Mouse (Mus musculus): ENCODE data around the gene Zfp385c.
"Not testable (repeated sequence)": the region's sequence is repeated elsewhere in the genome, so short reads cannot be mapped to it uniquely, and the experiment has no call there.

Zfp385c gene

DNA sequence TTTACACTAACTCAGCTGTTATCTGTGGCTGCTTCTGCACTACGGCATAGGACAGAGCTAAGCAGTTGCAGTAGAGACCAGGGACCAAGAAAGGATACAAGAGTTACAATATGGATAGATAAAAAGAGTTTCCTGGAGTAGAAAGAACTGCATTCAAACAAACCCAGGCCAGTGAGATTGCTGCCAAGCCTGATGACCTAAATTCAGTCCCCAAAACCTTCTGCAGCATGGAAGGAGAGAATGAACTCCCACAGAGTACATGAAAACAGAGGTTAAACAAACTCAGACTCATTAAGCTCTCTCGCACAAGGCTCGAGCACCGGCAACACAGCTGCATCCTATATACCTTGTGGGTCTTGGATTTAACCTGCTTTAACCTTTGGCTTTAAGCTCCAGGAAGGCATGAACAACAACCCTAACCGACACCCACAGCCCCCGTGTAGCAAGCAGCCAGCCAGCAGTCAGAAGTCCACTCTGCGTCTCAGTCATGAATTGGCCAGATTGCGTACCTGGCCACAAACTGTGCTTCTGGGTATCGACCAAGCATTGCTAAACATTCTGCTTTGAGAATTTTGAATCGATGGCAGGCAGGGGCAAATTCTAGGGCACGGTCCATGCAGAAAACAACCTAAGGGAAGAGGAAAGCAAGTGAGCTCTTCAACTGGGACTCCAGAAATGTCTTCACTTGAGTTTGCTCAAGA is 99.8 kb downstream of the Zfp385c start:
- no peak for DNase-seq

DNA sequence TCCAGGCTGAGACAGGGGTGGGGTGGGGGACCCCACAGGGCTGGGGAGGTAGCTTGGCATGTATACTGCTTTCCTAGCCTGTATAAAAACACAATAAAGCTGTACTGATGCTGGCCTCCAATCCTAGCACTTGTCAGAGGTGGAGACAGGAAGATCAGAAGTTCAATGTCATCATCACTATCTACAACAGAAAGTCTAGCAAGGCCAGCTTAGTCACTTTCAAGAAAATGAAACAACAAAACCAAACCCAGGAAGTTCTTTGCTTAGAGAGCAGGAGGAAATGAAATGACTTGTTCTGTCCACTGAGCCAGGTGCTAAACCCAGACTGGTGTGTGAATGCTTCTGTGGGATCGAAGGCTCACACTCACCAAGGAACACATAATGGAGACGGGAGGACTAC is 103.8 kb downstream of the Zfp385c start:
- DNase-seq: no peak

DNA sequence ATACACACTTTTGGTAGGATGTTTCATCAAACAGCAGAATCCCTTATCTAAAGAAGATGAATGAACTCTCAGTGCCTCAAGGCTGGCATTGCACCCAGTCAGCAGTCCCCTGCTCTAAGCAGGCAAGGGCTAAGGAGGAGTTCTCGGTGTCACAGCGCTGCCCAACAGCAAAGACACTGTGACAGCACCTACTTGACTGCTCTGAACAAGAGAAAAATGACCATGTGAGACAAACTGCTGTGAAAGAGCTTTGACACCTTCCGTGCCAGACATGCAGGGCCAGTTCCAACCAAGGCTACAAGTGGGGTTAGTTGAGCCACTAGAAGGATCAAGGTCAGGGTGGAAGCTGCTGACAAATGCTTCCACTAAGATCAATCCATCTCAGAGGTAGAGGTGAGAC is 107.1 kb downstream of the Zfp385c start:
- DNase-seq: no peak

DNA sequence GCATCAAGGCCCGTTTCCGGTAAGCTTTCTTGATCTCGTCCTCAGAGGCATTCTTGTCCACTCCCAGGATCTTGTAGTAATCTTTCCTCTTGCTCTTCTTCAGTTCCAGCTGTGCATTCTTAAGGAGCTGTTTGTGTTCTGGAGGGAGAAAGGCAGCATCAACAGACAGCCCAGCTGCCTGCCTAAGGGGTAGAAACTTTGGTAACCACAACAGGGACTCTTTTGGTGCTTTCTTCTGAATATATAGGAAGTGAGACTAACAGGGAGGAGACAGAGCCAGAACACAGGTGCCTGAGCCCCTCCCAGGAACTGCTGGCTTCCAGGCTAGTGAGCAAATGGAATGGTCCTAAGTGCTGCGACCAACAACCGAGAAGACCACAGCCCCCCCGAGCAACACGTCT is 107.7 kb downstream of the Zfp385c start:
- no peak for DNase-seq

DNA sequence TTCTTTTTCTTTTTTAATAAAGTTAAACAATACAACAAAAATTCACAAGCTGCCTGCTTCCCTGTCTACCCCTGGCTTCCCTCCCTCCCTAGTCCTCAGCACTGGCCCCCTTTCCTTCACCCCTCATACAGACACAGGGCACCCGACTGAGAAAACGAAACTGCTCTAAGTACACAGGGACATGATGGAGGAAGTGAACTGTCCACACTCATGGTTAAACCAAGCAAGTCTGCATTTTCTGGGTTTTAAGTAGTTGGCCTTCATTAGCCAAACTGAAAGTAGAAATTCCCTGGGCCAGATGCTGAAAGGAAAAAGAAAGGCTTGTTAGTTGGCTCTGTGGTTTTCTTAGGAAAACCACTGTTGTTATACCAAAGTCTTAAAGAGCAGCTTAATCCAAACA is 109.4 kb downstream of the Zfp385c start:
- DNase-seq: no peak

DNA sequence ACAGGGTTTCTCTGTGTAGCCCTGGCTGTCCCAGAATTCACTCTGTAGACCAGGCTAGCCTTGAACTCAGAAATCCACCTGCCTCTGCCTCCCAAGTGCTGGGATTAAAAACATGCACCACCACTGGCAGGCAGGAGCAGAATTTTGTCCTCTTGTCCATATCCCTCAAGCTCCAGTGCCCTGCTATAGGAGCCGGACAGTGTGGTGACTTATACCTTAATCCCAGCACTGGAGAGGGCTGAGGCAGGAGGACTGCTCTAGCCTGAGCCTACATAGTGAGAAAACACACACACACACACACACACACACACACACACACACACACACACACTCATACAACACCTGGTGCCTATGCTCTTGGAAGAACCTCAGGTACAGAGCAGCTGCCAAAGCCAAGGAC is 109.8 kb downstream of the Zfp385c start:
- not testable (repeated sequence) for DNase-seq

DNA sequence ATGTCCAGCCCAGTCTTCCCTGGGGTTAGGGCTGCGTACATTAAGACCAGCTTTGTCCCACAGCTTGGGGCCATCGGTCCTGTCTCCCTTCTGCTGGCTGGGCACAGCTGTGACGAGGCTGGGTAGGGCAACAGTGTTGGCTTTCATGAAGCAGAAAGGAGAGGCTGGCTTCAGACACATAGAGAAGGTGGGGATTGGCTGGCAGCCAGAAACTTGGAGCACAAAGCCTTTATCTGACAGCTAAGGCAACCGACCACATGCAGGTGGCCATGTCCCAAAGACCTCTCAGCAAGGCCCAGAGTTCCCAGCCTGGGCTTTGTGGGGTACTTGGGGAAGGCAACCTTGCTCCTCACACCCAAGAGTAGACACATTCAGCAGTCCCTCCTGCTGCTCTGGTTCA is 110.5 kb downstream of the Zfp385c start:
- no peak for DNase-seq

DNA sequence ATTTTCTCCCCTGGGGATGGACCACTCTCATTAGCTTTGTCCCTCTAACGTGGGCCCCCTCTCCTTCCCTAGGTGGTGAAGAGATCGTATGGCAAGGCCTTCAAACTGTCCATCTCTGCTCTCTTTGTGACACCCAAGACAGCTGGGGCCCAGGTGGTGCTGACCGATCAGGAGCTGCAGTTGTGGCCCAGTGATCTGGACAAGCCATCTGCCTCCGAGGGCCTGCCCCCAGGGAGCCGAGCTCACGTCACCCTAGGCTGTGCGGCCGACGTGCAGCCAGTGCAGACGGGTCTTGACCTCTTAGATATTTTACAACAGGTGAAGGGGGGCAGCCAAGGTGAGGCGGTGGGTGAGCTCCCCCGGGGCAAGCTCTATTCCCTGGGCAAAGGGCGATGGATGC is 112.0 kb downstream of the Zfp385c start:
- no peak for DNase-seq

DNA sequence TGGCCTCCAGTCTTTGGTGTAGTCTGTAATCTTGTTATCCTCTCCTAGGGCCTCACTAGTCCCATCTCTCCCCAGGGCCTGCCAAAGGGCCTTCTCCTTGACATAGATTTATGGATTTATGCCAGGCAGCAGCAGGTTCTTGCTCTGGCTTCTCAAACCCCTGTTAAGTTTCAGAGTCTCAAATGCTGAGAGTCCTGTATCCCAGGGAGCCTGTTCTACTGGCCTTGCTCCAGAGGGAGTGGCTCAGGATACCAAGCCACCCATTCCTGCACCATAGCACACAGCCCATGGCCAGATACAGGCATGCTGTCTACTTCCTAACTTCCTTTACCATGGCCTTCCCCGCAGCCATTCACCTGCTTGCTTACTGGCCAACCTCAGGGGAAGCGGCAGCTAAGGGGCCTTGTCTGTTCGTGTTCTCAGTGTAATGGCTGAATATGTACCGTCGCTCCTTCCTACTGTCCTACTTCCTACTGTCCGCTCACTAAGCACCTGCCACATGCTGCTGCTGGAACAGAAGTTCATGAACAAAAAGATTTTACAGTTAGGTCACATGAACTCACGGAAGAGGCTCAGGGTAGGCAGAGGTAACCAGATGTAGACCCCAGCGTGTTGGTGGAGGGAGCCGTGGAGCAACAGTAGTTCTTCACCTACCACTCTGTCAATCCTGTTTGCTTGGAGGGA is 113.0 kb downstream of the Zfp385c start:
- DNase-seq: no peak

DNA sequence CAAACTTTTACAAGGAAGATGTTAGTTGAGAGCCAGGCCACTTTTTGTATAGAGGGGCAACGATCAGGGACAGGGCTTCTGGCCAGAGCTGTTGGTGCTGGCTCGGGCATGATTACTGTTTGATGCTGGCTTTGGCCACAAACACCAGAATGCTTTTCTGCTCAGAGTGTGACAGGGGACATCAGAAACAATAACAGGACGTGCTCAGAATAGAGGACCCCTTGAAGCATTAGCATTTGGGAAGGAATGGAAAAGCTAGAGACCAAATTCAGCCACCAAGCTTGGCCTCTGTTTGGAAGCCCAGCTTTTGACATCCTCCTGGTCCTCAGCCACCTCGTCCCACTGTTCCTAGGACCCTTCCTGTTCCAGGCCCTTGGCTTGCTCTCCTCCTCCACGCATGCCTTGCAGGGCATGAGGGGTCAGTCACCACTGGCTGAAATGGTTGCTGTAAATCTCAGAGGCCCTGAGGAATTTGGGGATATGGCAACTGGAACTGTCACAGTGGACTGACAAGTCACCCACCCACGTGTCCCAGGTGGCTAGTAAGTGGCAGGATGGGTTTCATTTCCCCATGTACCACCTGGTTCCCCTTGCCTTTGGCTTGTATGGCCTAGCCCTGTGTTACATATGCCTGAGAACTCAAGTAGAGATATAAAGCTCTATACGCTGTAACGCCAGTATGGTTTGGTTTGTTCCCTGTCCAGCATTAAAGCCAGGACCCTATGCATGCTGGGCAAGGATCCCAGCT is 114.2 kb downstream of the Zfp385c start:
- DNase-seq: no peak
